Mouse (Mus musculus) adrenal gland, postnatal 25 days (tissue): ENCODE measurements around the gene Cdk14. TPM values are rescaled to one million over a fixed set of nuclear protein-coding genes. Genes with fewer than 3 reads are reported as not detected.
"Not testable (repeated sequence)": the region's sequence is repeated elsewhere in the genome, so short reads cannot be mapped to it uniquely, and the experiment has no call there.

Experiments
- DNase-seq: peaks from one replicate; pipeline ENCODE4 v3.0.0; 2021; ENCODE audit warnings: mixed read lengths
- total RNA-seq: library from RNA; stranded (reverse); gene quantifications from 2 replicates; pipeline ENCODE4 v1.2.3, GENCODE M21; 2021

Gene Cdk14
- total RNA-seq, 1 experiment from 2014 or later, result 8.5 TPM

GRCm38 (mm10) chr5:5367550-5367949 lies 52.6 kb downstream of the Cdk14 start:
- DNase-seq, result no peak

GRCm38 (mm10) chr5:5365285-5366076 lies 54.6 kb downstream of the Cdk14 start:
- no peak for DNase-seq

- DNase-seq, result no peak
Observed at GRCm38 (mm10) chr5:5361684-5362083, 58.4 kb downstream of the Cdk14 start.

GRCm38 (mm10) chr5:5360338-5360737 lies 59.8 kb downstream of the Cdk14 start:
- DNase-seq, result no peak

- DNase-seq, result no peak
Observed at GRCm38 (mm10) chr5:5359915-5360314, 60.2 kb downstream of the Cdk14 start.

- DNase-seq, result no peak
Observed at GRCm38 (mm10) chr5:5359370-5359769, 60.7 kb downstream of the Cdk14 start.

- no peak for DNase-seq
Observed at GRCm38 (mm10) chr5:5358019-5358717, 61.9 kb downstream of the Cdk14 start.

GRCm38 (mm10) chr5:5354684-5355368 lies 65.3 kb downstream of the Cdk14 start:
- DNase-seq, result no peak

GRCm38 (mm10) chr5:5353946-5354345 lies 66.2 kb downstream of the Cdk14 start:
- DNase-seq, result no peak

GRCm38 (mm10) chr5:5344646-5345045 lies 75.5 kb downstream of the Cdk14 start:
- DNase-seq, result no peak

GRCm38 (mm10) chr5:5343741-5344140 lies 76.4 kb downstream of the Cdk14 start:
- no peak for DNase-seq

- DNase-seq, result no peak
Observed at GRCm38 (mm10) chr5:5343267-5343666, 76.8 kb downstream of the Cdk14 start.

- DNase-seq, result peak; percentile 16
Observed at GRCm38 (mm10) chr5:5342410-5343137, 77.5 kb downstream of the Cdk14 start.

GRCm38 (mm10) chr5:5341611-5342010 lies 78.5 kb downstream of the Cdk14 start:
- no peak for DNase-seq

GRCm38 (mm10) chr5:5333916-5334315 lies 86.2 kb downstream of the Cdk14 start:
- no peak for DNase-seq

GRCm38 (mm10) chr5:5330926-5331460 lies 89.1 kb downstream of the Cdk14 start:
- no peak for DNase-seq

- DNase-seq, result not testable (repeated sequence)
Observed at GRCm38 (mm10) chr5:5329018-5329417, 91.1 kb downstream of the Cdk14 start.

- peak; percentile 42 for DNase-seq
Observed at GRCm38 (mm10) chr5:5326716-5327115, 93.4 kb downstream of the Cdk14 start.

- DNase-seq, result no peak
Observed at GRCm38 (mm10) chr5:5322699-5323098, 97.4 kb downstream of the Cdk14 start.

GRCm38 (mm10) chr5:5320506-5321181 lies 99.5 kb downstream of the Cdk14 start:
- DNase-seq, result no peak

- DNase-seq, result no peak
Observed at GRCm38 (mm10) chr5:5319824-5320505, 100.1 kb downstream of the Cdk14 start.
